Mouse (Mus musculus) lung, postnatal 25 days (tissue): ENCODE measurements at regions not wholly inside any gene's neighbourhood (a gene's known extent, or its start where the extent isn't known, plus 50 kb on each side); places are given as distances from the start of the nearest gene placed in this dataset.
A peak's percentile ranks its signal among the peaks of the same experiment; 100 is the strongest.
"Not testable (repeated sequence)": the region's sequence is repeated elsewhere in the genome, so short reads cannot be mapped to it uniquely, and the experiment has no call there.

ENCODE experiments used
- DNase-seq: peaks from one replicate; pipeline ENCODE4 v3.0.0; 2022; ENCODE audit warnings: low spot score

GRCm38 (mm10) chr6:14632837-14633236 is 122.2 kb downstream of the Ppp1r3a start:
- no peak for DNase-seq

- no peak for DNase-seq
These were observed 123.2 kb downstream of the Ppp1r3a start for GRCm38 (mm10) chr6:14631719-14632445.

GRCm38 (mm10) chr6:14616629-14617028 is 138.4 kb downstream of the Ppp1r3a start:
- no peak for DNase-seq

- DNase-seq, result no peak
These were observed 147.0 kb downstream of the Ppp1r3a start for GRCm38 (mm10) chr6:14608076-14608475.

GRCm38 (mm10) chr6:14600543-14601249 is 154.4 kb downstream of the Ppp1r3a start:
- DNase-seq, result no peak

- DNase-seq, result no peak
These were observed 158.1 kb downstream of the Ppp1r3a start for GRCm38 (mm10) chr6:14596880-14597466.

GRCm38 (mm10) chr6:14585827-14586226 is 169.2 kb downstream of the Ppp1r3a start:
- DNase-seq, result peak; percentile 33

- DNase-seq, result no peak
These were observed 171.2 kb downstream of the Ppp1r3a start for GRCm38 (mm10) chr6:14583829-14584228.

- no peak for DNase-seq
These were observed 180.5 kb downstream of the Ppp1r3a start for GRCm38 (mm10) chr6:14574607-14575006.

GRCm38 (mm10) chr6:14573001-14573400 is 182.1 kb downstream of the Ppp1r3a start:
- DNase-seq, result no peak

- no peak for DNase-seq
These were observed 214.7 kb downstream of the Ppp1r3a start for GRCm38 (mm10) chr6:14540333-14540732.

GRCm38 (mm10) chr6:14529096-14529495 is 226.0 kb downstream of the Ppp1r3a start:
- no peak for DNase-seq

GRCm38 (mm10) chr6:14528564-14528963 is 226.5 kb downstream of the Ppp1r3a start:
- no peak for DNase-seq

- no peak for DNase-seq
These were observed 232.3 kb downstream of the Ppp1r3a start for GRCm38 (mm10) chr6:14522742-14523141.

- no peak for DNase-seq
These were observed 233.8 kb downstream of the Ppp1r3a start for GRCm38 (mm10) chr6:14521321-14521720.

- DNase-seq, result peak; percentile 6
These were observed 250.9 kb downstream of the Ppp1r3a start for GRCm38 (mm10) chr6:14504171-14504570.

GRCm38 (mm10) chr6:14500663-14501062 is 254.4 kb downstream of the Ppp1r3a start:
- no peak for DNase-seq

- DNase-seq, result not testable (repeated sequence)
These were observed 255.2 kb downstream of the Ppp1r3a start for GRCm38 (mm10) chr6:14499882-14500281.

- not testable (repeated sequence) for DNase-seq
These were observed 268.4 kb downstream of the Ppp1r3a start for GRCm38 (mm10) chr6:14486642-14487041.

- no peak for DNase-seq
These were observed 298.7 kb downstream of the Ppp1r3a start for GRCm38 (mm10) chr6:14456394-14456793.

GRCm38 (mm10) chr6:14453321-14453720 is 301.8 kb downstream of the Ppp1r3a start:
- DNase-seq, result not testable (repeated sequence)

- DNase-seq, result no peak
These were observed 323.3 kb downstream of the Ppp1r3a start for GRCm38 (mm10) chr6:14431751-14432150.

- no peak for DNase-seq
These were observed 345.3 kb downstream of the Ppp1r3a start for GRCm38 (mm10) chr6:14409772-14410171.
